Mouse (Mus musculus) myocyte (in vitro differentiated cells): ENCODE results near the gene Uggt1. TPM values are rescaled to one million over a fixed set of nuclear protein-coding genes. Genes with fewer than 3 reads are reported as not detected.

Experiments
- H3K27me3 ChIP-seq: one replicate; pipeline ENCODE4 v1.6.1; 2011; ENCODE audit not compliant: control insufficient read depth, insufficient read depth, insufficient read length
- H3K36me3 ChIP-seq: one replicate; pipeline ENCODE4 v1.6.1; 2011; ENCODE audit not compliant: control insufficient read depth, insufficient read depth
- H3K4me2 ChIP-seq: one replicate; pipeline ENCODE4 v1.6.1; 2011; ENCODE audit warnings: low read depth, control low read depth
- H3K4me3 ChIP-seq: one replicate; pipeline ENCODE4 v1.5.1; 2011; ENCODE audit warnings: mild to moderate bottlenecking, control low read depth, moderate library complexity
- H3K79me2 ChIP-seq: one replicate; pipeline ENCODE4 v1.6.1; 2011; ENCODE audit not compliant: control insufficient read depth, insufficient read depth
- H3ac ChIP-seq: one replicate; pipeline ENCODE4 v1.6.1; 2011; ENCODE audit not compliant: control insufficient read depth, insufficient read length
- CEBPB ChIP-seq: IDR thresholded peaks from 2 replicates; pipeline ENCODE4 v1.6.1; 2011; ENCODE audit warnings: mild to moderate bottlenecking, moderate library complexity; ENCODE audit not compliant: poor library complexity, insufficient read depth, severe bottlenecking
- E2F4 ChIP-seq: IDR thresholded peaks from one replicate; pipeline ENCODE4 v1.6.1; 2011; ENCODE audit warnings: mild to moderate bottlenecking, control low read depth, moderate library complexity; ENCODE audit not compliant: insufficient read depth
- MAX ChIP-seq: IDR thresholded peaks from one replicate; pipeline ENCODE4 v1.6.1; 2011; ENCODE audit warnings: low read depth, mild to moderate bottlenecking, control low read depth
- MYOD1 ChIP-seq, 3 experiments: IDR thresholded peaks; one replicate each; pipeline ENCODE4 v1.6.1; 2011; ENCODE audit warnings: control low read depth in 2 of 3, low read depth in 2 of 3, mild to moderate bottlenecking in 2 of 3, moderate library complexity in 1 of 3; ENCODE audit not compliant: insufficient read length in 2 of 3, control insufficient read depth in 1 of 3
- MYOG ChIP-seq, 3 experiments: IDR thresholded peaks; one replicate each; pipeline ENCODE4 v1.6.1; 2011; ENCODE audit warnings: control low read depth in 2 of 3, low read depth in 2 of 3, mild to moderate bottlenecking in 2 of 3; ENCODE audit not compliant: insufficient read length in 2 of 3, control insufficient read depth in 1 of 3, insufficient read depth in 1 of 3
- POLR2A ChIP-seq: IDR thresholded peaks from one replicate; pipeline ENCODE4 v1.6.1; 2011; ENCODE audit warnings: low read depth, mild to moderate bottlenecking, control low read depth, moderate library complexity; ENCODE audit not compliant: insufficient read length
- POLR2AphosphoS2 ChIP-seq: IDR thresholded peaks from one replicate; pipeline ENCODE4 v1.6.1; 2011; ENCODE audit warnings: low read depth, control low read depth; ENCODE audit not compliant: insufficient read length
- REST ChIP-seq: IDR thresholded peaks from one replicate; pipeline ENCODE4 v1.6.1; 2011; ENCODE audit warnings: mild to moderate bottlenecking, control low read depth, moderate library complexity; ENCODE audit not compliant: insufficient read depth, insufficient read length
- SRF ChIP-seq: IDR thresholded peaks from one replicate; pipeline ENCODE4 v1.6.1; 2011; ENCODE audit warnings: low read depth; ENCODE audit not compliant: control insufficient read depth, insufficient read length
- TCF12 ChIP-seq: IDR thresholded peaks from one replicate; pipeline ENCODE4 v1.6.1; 2011; ENCODE audit warnings: mild to moderate bottlenecking, control low read depth; ENCODE audit not compliant: poor library complexity, insufficient read depth, severe bottlenecking
- TCF3 ChIP-seq: IDR thresholded peaks from one replicate; pipeline ENCODE4 v1.6.1; 2011; ENCODE audit warnings: low read depth, control low read depth; ENCODE audit not compliant: insufficient read length
- USF1 ChIP-seq: IDR thresholded peaks from one replicate; pipeline ENCODE4 v1.6.1; 2011; ENCODE audit warnings: low read depth, mild to moderate bottlenecking, control low read depth, moderate library complexity
- polyA plus RNA-seq: library from polyadenylated mRNA; unstranded; fragments of >200 nt; fragmentation: generic; extraction: Trizol; gene quantifications from one replicate; pipeline ENCODE4 v1.2.1, GENCODE M21; 2012; ENCODE audit warnings: missing spikeins

Gene Uggt1
- polyA plus RNA-seq, 1 experiment = 24.3 TPM

- Histone ChIP-seq H3K36me3 (no peaks in the 10 kb centered on the region), H3K4me2 (no peak overlapping the region), H3K27me3 (no peaks in the 10 kb centered on the region), H3K4me3 (no peak overlapping the region), H3ac (no peak overlapping the region), H3K79me2 (no peaks in the 10 kb centered on the region)
- TF ChIP-seq TCF3 (no peak), SRF (no peak), REST (no peak), MYOD1 (IDR thresholded peaks at IDR 0.05; ENCODE audit: control insufficient read depth in 1 of 3, insufficient read length in 2 of 3, low read depth in 2 of 3) (no peak), POLR2AphosphoS2 (no peak), USF1 (no peak), MAX (no peak), MYOG (IDR thresholded peaks at IDR 0.05; ENCODE audit: control insufficient read depth in 1 of 3, insufficient read depth in 1 of 3, insufficient read length in 2 of 3, low read depth in 2 of 3) (no peak), POLR2A (no peak), E2F4 (no peak), CEBPB (no peak), TCF12 (no peak)
Observed at GRCm38 (mm10) chr1:36113670-36114069, 130.8 kb downstream of the Uggt1 start.

- no peak overlapping the region for H3K4me3 ChIP-seq
- no peaks in the 10 kb centered on the region for H3K79me2 ChIP-seq
- no peak overlapping the region for H3K4me2 ChIP-seq
- H3K36me3 ChIP-seq = no peaks in the 10 kb centered on the region
- no peak overlapping the region for H3ac ChIP-seq
- no peaks in the 10 kb centered on the region for H3K27me3 ChIP-seq
- TF ChIP-seq MYOD1 (IDR thresholded peaks at IDR 0.05; ENCODE audit: control insufficient read depth in 1 of 3, insufficient read length in 2 of 3, low read depth in 2 of 3) = no peak
- no peak for TF ChIP-seq MAX
- no peak for TF ChIP-seq USF1
- TF ChIP-seq CEBPB = no peak
- no peak for TF ChIP-seq TCF12
- no peak for TF ChIP-seq SRF
- no peak for TF ChIP-seq MYOG (IDR thresholded peaks at IDR 0.05; ENCODE audit: control insufficient read depth in 1 of 3, insufficient read depth in 1 of 3, insufficient read length in 2 of 3, low read depth in 2 of 3)
- no peak for TF ChIP-seq TCF3
- TF ChIP-seq POLR2AphosphoS2 = no peak
- no peak for TF ChIP-seq REST
- TF ChIP-seq POLR2A = no peak
Observed at GRCm38 (mm10) chr1:36112665-36113064, 131.9 kb downstream of the Uggt1 start.

- Histone ChIP-seq H3K4me3 (no peak overlapping the region), H3K27me3 (no peaks in the 10 kb centered on the region)
Observed at GRCm38 (mm10) chr1:36109987-36110386, 134.5 kb downstream of the Uggt1 start.

GRCm38 (mm10) chr1:36105917-36106706 is 138.4 kb downstream of the Uggt1 start:
- peaks cover 6% of the 10 kb centered on the region for H3K36me3 ChIP-seq
- no peak overlapping the region for H3ac ChIP-seq
- H3K79me2 ChIP-seq = peaks cover 8% of the 10 kb centered on the region
- no peak overlapping the region for H3K4me3 ChIP-seq
- H3K27me3 ChIP-seq = no peaks in the 10 kb centered on the region
- TF ChIP-seq REST = no peak
- no peak overlapping the region for H3K4me2 ChIP-seq

More at GRCm38 (mm10) chr1:36109987-36110386, 134.5 kb downstream of the Uggt1 start:
- no peak overlapping the region for H3K4me2 ChIP-seq
- H3K79me2 ChIP-seq = no peaks in the 10 kb centered on the region
- TF ChIP-seq POLR2A (no peak), USF1 (no peak), E2F4 (no peak), TCF3 (no peak), CEBPB (no peak), MYOD1 (IDR thresholded peaks at IDR 0.05; ENCODE audit: control insufficient read depth in 1 of 3, insufficient read length in 2 of 3, low read depth in 2 of 3) (no peak), REST (no peak), MAX (no peak)
- no peak overlapping the region for H3ac ChIP-seq
- no peaks in the 10 kb centered on the region for H3K36me3 ChIP-seq

- Histone ChIP-seq H3K4me3 (no peak overlapping the region), H3K36me3 (peaks cover 17% of the 10 kb centered on the region), H3K79me2 (peaks cover 44% of the 10 kb centered on the region), H3K27me3 (no peaks in the 10 kb centered on the region), H3K4me2 (no peak overlapping the region), H3ac (no peak overlapping the region)
- TF ChIP-seq REST = no peak
- no peak for TF ChIP-seq CEBPB
- no peak for TF ChIP-seq MAX
- TF ChIP-seq SRF = no peak
- TF ChIP-seq USF1 = no peak
- no peak for TF ChIP-seq E2F4
- TF ChIP-seq TCF3 = no peak
- TF ChIP-seq TCF12 = no peak
- TF ChIP-seq MYOG (IDR thresholded peaks at IDR 0.05; ENCODE audit: control insufficient read depth in 1 of 3, insufficient read depth in 1 of 3, insufficient read length in 2 of 3, low read depth in 2 of 3) = no peak
- no peak for TF ChIP-seq POLR2AphosphoS2
- no peak for TF ChIP-seq MYOD1 (IDR thresholded peaks at IDR 0.05; ENCODE audit: control insufficient read depth in 1 of 3, insufficient read length in 2 of 3, low read depth in 2 of 3)
- TF ChIP-seq POLR2A = no peak
Observed at GRCm38 (mm10) chr1:36100371-36100770, 144.1 kb downstream of the Uggt1 start.
